Mouse (Mus musculus) liver, adult 2 months (tissue): ENCODE data around the gene Plcg1.

Experiments
- CTCF ChIP-seq: fragments of 200-500 bp; IDR thresholded peaks from 2 replicates; pipeline ENCODE4 v1.5.1; 2011; ENCODE audit warnings: low read depth, low read length, control low read depth
- POLR2A ChIP-seq: fragments of 200-500 bp; IDR thresholded peaks from 2 replicates; pipeline ENCODE4 v1.6.1; 2011; ENCODE audit warnings: low read length, control low read depth; ENCODE audit not compliant: insufficient read depth; ENCODE audit errors: extremely low read depth

GRCm38 (mm10) chr2:160723613-160724375 is 7.3 kb upstream of the Plcg1 start:
- TF ChIP-seq CTCF (no peak), POLR2A (no peak)
